Mouse (Mus musculus) midbrain, embryonic 15.5 days (tissue): ENCODE data around the gene Ttc13. TPM values are rescaled to one million over a fixed set of nuclear protein-coding genes. Genes with fewer than 3 reads are reported as not detected.

Experiments
- ATAC-seq: fragments of 200-750 bp; cut with Nextera tagmentation; replicated peaks from 2 replicates; pipeline ENCODE4 v1.8.0; 2017; ENCODE audit warnings: moderate TSS enrichment
- H3K27ac ChIP-seq: fragments of 300-500 bp; sonication (generic); 2 replicates; pipeline ENCODE4 v1.5.1; 2015; ENCODE audit warnings: mild to moderate bottlenecking, inconsistent platforms
- H3K27me3 ChIP-seq: fragments of 300-500 bp; sonication (generic); replicated peaks from 2 replicates; pipeline ENCODE4 v1.6.1; 2015; ENCODE audit warnings: inconsistent platforms
- H3K36me3 ChIP-seq: fragments of 300-500 bp; sonication (generic); replicated peaks from 2 replicates; pipeline ENCODE4 v1.6.1; 2015; ENCODE audit warnings: inconsistent platforms
- H3K4me1 ChIP-seq: fragments of 300-500 bp; sonication (generic); 2 replicates; pipeline ENCODE4 v1.6.1; 2015; ENCODE audit warnings: inconsistent platforms
- H3K4me2 ChIP-seq: fragments of 300-500 bp; sonication (generic); 2 replicates; pipeline ENCODE4 v1.6.1; 2015; ENCODE audit warnings: inconsistent platforms, mild to moderate bottlenecking, moderate library complexity
- H3K4me3 ChIP-seq: fragments of 300-500 bp; sonication (generic); 2 replicates; pipeline ENCODE4 v1.5.1; 2015; ENCODE audit warnings: mild to moderate bottlenecking, inconsistent platforms
- H3K9ac ChIP-seq: fragments of 300-500 bp; sonication (generic); 2 replicates; pipeline ENCODE4 v1.6.1; 2015; ENCODE audit warnings: mild to moderate bottlenecking, inconsistent platforms
- H3K9me3 ChIP-seq: fragments of 300-500 bp; sonication (generic); 2 replicates; pipeline ENCODE4 v1.6.1; 2016; ENCODE audit warnings: inconsistent platforms
- WGBS: fragments of 180-500 bp; shearing (Covaris S2); methylation state at CpG from one replicate; pipeline ENCODE4 v1.1.7; 2015; ENCODE audit warnings: mixed read lengths; 5-methylcytosine and 5-hydroxymethylcytosine counted together
- polyA plus RNA-seq: library from polyadenylated mRNA; unstranded; fragments of >200 nt; fragmentation: Nextera tagmentation; extraction: Ambion mirVana; gene quantifications from 2 replicates; pipeline ENCODE4 v1.2.1, GENCODE M21; 2015

Gene Ttc13
- 69.4 and 70.2 TPM in 2 replicates for polyA plus RNA-seq

DNA sequence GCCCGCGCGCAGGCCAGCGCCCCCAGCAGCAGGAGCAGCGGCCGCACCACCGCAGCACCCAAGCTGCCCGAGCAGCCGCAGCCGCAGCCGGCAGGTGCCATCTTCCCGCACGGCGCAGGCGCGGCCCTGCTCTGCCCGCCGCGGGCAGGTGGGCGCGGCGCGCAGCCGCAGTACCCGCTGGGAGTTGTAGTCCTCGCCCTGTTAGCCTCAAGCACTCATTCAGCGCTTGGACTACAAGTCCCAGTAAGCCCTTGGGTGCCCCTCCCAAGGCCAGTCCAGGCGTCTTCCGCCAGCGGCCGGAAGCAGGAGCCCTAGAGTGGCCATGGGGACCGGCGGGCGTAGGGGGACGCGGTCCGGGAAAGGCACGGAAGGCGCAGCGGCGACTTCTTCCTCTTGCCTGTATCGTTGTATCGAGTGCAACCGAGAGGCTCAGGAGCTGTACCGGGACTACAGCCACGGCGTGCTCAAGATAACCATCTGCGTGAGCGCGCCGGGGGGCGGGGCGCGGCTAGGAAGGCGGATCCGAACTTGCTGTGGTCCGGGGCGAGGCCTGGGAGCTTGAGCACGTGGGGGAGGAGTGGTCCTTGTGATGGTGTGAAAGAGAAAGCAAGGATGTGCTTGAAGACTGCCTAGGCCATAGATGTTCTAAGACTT, at the start of gene Ttc13, which contains the start of gene Arv1:
TSS of gene Ttc13 (minus strand) at position 122 of the 654 bp plus-strand sequence.
TSS of gene Arv1 (plus strand) at position 278 of the 654 bp plus-strand sequence.
- peaks cover 4% of the 10 kb centered on the region for H3K36me3 ChIP-seq
- WGBS, result 0% methylated on average over 57 of the region's 59 CpGs
- peak within 1 kb of the TSS; percentile 66 for H3K9ac ChIP-seq
- H3K4me1 ChIP-seq, result peaks cover 27% of the 10 kb centered on the region
- ATAC-seq, result peak; percentile 100
- H3K9me3 ChIP-seq, result no peaks in the 10 kb centered on the region
- H3K27me3 ChIP-seq, result no peaks in the 10 kb centered on the region
- peak within 1 kb of the TSS; percentile 73 for H3K4me2 ChIP-seq
- peak within 1 kb of the TSS; percentile 77 for H3K27ac ChIP-seq
- H3K4me3 ChIP-seq, result peak within 1 kb of the TSS; percentile 60

DNA sequence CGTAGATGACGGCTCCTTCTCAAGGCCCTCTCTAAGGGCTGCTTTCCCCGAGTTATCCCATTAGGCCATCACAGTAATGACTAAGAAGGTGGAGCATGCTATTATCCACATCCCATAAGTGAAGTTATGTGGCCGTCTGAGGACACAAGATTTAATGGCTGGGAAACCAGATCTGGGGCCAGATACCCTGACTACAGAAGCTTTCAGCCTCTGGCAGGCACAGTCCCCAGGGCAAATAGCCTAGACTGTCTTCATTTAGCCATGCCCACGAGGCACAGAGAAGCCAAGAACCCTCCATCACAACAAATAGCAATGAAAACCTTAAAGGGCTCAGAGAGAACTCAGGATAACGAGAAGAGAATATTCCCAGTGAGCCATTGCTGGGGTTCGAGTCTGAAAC, 41.3 kb upstream of the Ttc13 start:
- H3K9ac ChIP-seq, result no peak overlapping the region
- H3K4me3 ChIP-seq, result no peak overlapping the region
- no peak for ATAC-seq
- H3K27me3 ChIP-seq, result no peaks in the 10 kb centered on the region
- no peak overlapping the region for H3K27ac ChIP-seq
- no peaks in the 10 kb centered on the region for H3K4me1 ChIP-seq
- no peaks in the 10 kb centered on the region for H3K9me3 ChIP-seq
- H3K36me3 ChIP-seq, result no peaks in the 10 kb centered on the region
- H3K4me2 ChIP-seq, result no peak overlapping the region
- 60% methylated on average over 7 of the region's 7 CpGs for WGBS

GRCm38 (mm10) chr8:124758544-124758943, 36.8 kb upstream of the Ttc13 start:
- WGBS, result 43% methylated on average over 3 of the region's 3 CpGs
- Histone ChIP-seq H3K27me3 (peaks cover 6% of the 10 kb centered on the region; the same call in 1 of the 2 replicates), H3K9ac (no peak overlapping the region), H3K27ac (no peak overlapping the region), H3K4me1 (no peaks in the 10 kb centered on the region), H3K9me3 (no peaks in the 10 kb centered on the region), H3K36me3 (no peaks in the 10 kb centered on the region), H3K4me2 (no peak overlapping the region), H3K4me3 (no peak overlapping the region)
- ATAC-seq, result no peak

DNA sequence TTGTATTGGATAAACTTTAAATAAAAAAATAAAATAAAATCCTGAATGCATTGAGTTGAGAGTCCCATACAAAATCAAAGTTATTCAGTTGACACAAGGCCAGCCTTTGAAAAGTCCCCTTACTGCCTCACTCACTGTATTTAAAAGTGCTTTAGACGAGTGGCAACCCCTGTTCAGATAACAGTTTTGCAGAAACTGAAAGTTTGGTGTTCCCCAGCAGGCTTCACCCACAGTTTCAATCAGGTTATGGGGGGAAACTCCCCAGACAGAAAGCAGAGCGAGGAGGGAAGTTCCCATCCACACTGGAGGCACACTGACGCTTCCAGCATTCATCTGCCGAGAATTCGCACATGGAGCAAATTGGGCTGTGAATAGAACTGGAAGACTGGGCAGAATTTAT, 34.8 kb upstream of the Ttc13 start:
- Histone ChIP-seq H3K4me2 (no peak overlapping the region), H3K27ac (no peak overlapping the region), H3K9ac (no peak overlapping the region), H3K27me3 (peaks cover 25% of the 10 kb centered on the region), H3K4me3 (no peak overlapping the region), H3K4me1 (peaks cover 6% of the 10 kb centered on the region), H3K9me3 (no peaks in the 10 kb centered on the region), H3K36me3 (no peaks in the 10 kb centered on the region)
- no peak for ATAC-seq
- 65% methylated on average over 5 of the region's 5 CpGs for WGBS

DNA sequence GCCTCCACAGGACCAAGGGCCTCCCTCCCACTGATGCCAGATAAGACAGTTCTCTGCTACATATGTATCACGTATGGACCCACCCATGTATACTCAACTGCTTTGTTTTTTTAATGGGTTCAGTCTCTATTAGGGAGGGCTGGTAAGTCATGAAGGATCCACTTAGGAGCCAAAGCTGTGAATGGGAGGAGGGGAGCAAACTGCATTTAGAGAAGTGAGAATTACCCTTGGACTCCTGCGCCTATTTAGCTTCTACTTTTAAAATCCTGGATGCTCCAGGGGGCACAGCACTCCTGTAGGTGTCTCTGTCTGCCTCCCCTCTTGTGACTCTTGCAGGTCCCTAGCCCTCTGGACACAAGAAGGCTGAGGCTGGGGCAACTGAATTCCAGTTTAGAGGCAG, 34.4 kb upstream of the Ttc13 start:
- 81% methylated on average over 2 of the region's 2 CpGs for WGBS
- no peak for ATAC-seq
- Histone ChIP-seq H3K4me3 (no peak overlapping the region), H3K4me1 (peaks cover 10% of the 10 kb centered on the region), H3K27me3 (peaks cover 29% of the 10 kb centered on the region), H3K4me2 (no peak overlapping the region), H3K36me3 (no peaks in the 10 kb centered on the region), H3K27ac (no peak overlapping the region), H3K9me3 (no peaks in the 10 kb centered on the region), H3K9ac (no peak overlapping the region)

- no peak overlapping the region for H3K9ac ChIP-seq
- no peak overlapping the region for H3K4me2 ChIP-seq
- no peak for ATAC-seq
- no peaks in the 10 kb centered on the region for H3K36me3 ChIP-seq
- peaks cover 14% of the 10 kb centered on the region for H3K4me1 ChIP-seq
- H3K9me3 ChIP-seq, result no peaks in the 10 kb centered on the region
- no peak overlapping the region for H3K4me3 ChIP-seq
- peaks cover 36% of the 10 kb centered on the region for H3K27me3 ChIP-seq
- 88% methylated on average over 8 of the region's 8 CpGs for WGBS
- H3K27ac ChIP-seq, result no peak overlapping the region
Measured at GRCm38 (mm10) chr8:124755481-124755880, 33.7 kb upstream of the Ttc13 start.

DNA sequence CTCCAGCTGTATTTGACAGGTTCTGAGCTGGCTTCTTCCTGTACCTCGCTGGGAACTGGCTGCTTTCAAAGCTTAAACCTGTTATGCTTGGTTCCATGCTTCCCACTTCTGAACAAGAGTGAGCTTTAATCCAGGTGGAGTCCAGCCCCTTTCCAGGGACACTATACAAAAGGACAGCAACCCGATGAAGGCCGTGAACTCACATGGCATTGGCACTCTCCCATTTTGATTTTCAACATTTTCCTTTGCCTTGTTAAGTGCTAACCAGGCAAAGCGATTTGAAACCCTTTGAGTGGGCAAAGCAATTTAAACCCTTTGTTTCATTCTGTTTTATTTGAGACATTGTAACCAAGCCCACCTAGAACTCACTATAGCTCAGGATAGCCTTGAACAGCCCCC, 33.0 kb upstream of the Ttc13 start:
- ATAC-seq, result no peak
- no peak overlapping the region for H3K9ac ChIP-seq
- 36% methylated on average over 4 of the region's 4 CpGs for WGBS
- H3K9me3 ChIP-seq, result no peaks in the 10 kb centered on the region
- H3K27ac ChIP-seq, result no peak overlapping the region
- no peaks in the 10 kb centered on the region for H3K36me3 ChIP-seq
- H3K4me3 ChIP-seq, result no peak overlapping the region
- no peak overlapping the region for H3K4me2 ChIP-seq
- peaks cover 14% of the 10 kb centered on the region for H3K4me1 ChIP-seq
- H3K27me3 ChIP-seq, result peaks cover 43% of the 10 kb centered on the region

- Histone ChIP-seq H3K9ac (no peak overlapping the region), H3K36me3 (no peaks in the 10 kb centered on the region), H3K27ac (no peak overlapping the region), H3K9me3 (no peaks in the 10 kb centered on the region), H3K27me3 (peaks cover 46% of the 10 kb centered on the region), H3K4me3 (no peak overlapping the region), H3K4me1 (peaks cover 14% of the 10 kb centered on the region), H3K4me2 (no peak overlapping the region)
- no peak for ATAC-seq
- WGBS, result 19% methylated on average over 11 of the region's 11 CpGs
Measured at GRCm38 (mm10) chr8:124754101-124754791, 32.5 kb upstream of the Ttc13 start.

GRCm38 (mm10) chr8:124752325-124752862, 30.6 kb upstream of the Ttc13 start:
- Histone ChIP-seq H3K4me2 (peak overlapping the region; percentile 83; the same call in 1 of the 2 replicates), H3K9me3 (no peaks in the 10 kb centered on the region), H3K27me3 (peaks cover 46% of the 10 kb centered on the region), H3K9ac (no peak overlapping the region), H3K4me1 (peaks cover 14% of the 10 kb centered on the region), H3K36me3 (no peaks in the 10 kb centered on the region), H3K27ac (no peak overlapping the region), H3K4me3 (no peak overlapping the region)
- ATAC-seq, result no peak
- WGBS, result 30% methylated on average over 21 of the region's 21 CpGs

DNA sequence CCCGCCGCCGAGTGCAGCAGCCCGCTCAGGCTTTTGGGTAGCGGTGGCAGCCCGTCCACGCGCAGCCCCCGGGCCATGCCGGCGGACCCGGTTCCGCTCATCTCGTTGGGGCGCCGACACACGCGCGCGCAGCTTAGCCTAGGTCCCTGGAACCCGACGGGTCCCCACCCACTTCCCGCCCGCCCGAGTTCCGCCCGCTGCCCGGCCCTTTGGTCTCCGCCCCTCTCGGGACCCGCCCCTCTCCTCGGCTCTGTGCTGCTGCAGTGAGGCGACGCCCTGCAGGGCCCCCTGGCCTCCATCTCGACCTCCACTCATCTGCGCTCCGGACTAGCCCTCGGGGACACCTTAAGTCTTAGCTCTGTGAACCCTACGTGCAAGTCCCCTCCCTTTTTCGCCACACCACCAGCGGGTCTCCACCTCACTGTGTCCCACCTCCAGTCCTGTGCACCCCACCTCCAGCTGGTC, 30.0 kb upstream of the Ttc13 start, which contains the start of gene Fam89a:
TSS of gene Fam89a (minus strand) at position 124 of the 465 bp plus-strand sequence.
- peaks cover 46% of the 10 kb centered on the region for H3K27me3 ChIP-seq
- WGBS, result under 1% methylated on average over 40 of the region's 41 CpGs
- ATAC-seq, result peak; percentile 30; the same call in 1 of the 2 replicates

GRCm38 (mm10) chr8:124751191-124751590, 29.4 kb upstream of the Ttc13 start:
- no peaks in the 10 kb centered on the region for H3K36me3 ChIP-seq
- no peak overlapping the region for H3K27ac ChIP-seq
- no peaks in the 10 kb centered on the region for H3K9me3 ChIP-seq
- peak overlapping the region; percentile 44 for H3K4me3 ChIP-seq
- WGBS, result under 1% methylated on average over 31 of the region's 31 CpGs
- H3K4me2 ChIP-seq, result peak overlapping the region; percentile 83
- no peak for ATAC-seq
- peaks cover 46% of the 10 kb centered on the region for H3K27me3 ChIP-seq
- H3K9ac ChIP-seq, result peak overlapping the region; percentile 41; the same call in 1 of the 2 replicates
- H3K4me1 ChIP-seq, result peaks cover 14% of the 10 kb centered on the region

More for the DNA sequence above, 30.0 kb upstream of the Ttc13 start, which contains the start of gene Fam89a:
- H3K4me3 ChIP-seq, result peak within 1 kb of the TSS; percentile 44
- H3K9ac ChIP-seq, result peak within 1 kb of the TSS; percentile 41; the same call in 1 of the 2 replicates
- no peaks in the 10 kb centered on the region for H3K9me3 ChIP-seq
- peaks cover 14% of the 10 kb centered on the region for H3K4me1 ChIP-seq
- no peak within 1 kb of the TSS for H3K27ac ChIP-seq
- no peaks in the 10 kb centered on the region for H3K36me3 ChIP-seq
- peak within 1 kb of the TSS; percentile 83 for H3K4me2 ChIP-seq

GRCm38 (mm10) chr8:124746661-124747060, 24.9 kb upstream of the Ttc13 start:
- H3K4me3 ChIP-seq, result no peak overlapping the region
- H3K27me3 ChIP-seq, result peaks cover 22% of the 10 kb centered on the region
- 72% methylated on average over 13 of the region's 13 CpGs for WGBS
- no peaks in the 10 kb centered on the region for H3K36me3 ChIP-seq
- no peak overlapping the region for H3K27ac ChIP-seq
- no peak overlapping the region for H3K9ac ChIP-seq
- H3K4me2 ChIP-seq, result no peak overlapping the region
- ATAC-seq, result no peak
- peaks cover 9% of the 10 kb centered on the region for H3K4me1 ChIP-seq
- no peaks in the 10 kb centered on the region for H3K9me3 ChIP-seq
